Mouse (Mus musculus): Measurements from ENCODE around the gene Dupd1.
"Not testable (repeated sequence)": the region's sequence is repeated elsewhere in the genome, so short reads cannot be mapped to it uniquely, and the experiment has no call there.

The Dupd1 gene

DNA sequence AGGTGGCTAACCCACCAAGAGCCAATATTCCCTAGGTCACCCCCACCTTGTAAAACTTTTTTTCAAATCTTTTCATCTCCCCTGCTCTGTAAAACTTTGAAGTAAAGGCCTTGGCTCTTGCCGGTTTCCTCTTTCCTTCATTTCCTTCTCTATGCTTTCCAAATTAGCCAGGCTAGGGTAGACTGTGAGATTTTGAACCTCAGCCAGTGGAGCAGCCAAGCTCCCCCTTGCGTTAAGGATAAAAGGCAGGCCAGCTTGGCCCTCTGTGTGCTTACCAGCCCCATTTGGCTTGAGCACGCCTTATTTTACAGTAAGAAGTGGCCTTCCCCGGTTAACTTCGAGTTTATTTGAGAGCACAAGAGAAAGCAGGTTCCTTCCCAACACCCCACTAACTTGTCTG, 39.9 kb downstream of the Dupd1 start:
- DNase-seq (ENCODE audit: low spot score) = no peak

DNA sequence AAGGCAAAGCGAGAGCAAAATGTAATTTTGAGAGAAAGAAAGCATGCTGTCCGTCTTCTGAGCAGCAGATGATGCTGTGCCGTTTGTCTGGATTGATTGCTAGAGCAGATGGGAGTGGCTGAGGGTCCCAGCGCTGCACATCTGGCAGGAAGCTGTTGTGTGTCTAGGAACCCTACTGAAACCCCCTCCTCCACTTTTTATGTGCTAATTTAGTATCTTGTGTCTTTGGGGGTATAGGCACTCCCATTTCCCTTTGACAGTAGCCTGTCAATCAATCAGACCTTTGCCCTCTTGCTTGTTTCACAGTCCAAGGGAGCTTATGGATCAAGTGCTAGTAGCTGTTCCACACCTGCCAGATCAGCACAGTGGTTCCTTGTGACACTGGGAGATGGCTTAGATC, 41.3 kb downstream of the Dupd1 start:
- DNase-seq (ENCODE audit: low spot score) = no peak

GRCm38 (mm10) chr14:21670422-21671006, 43.9 kb downstream of the Dupd1 start:
- DNase-seq (ENCODE audit: low spot score) = not testable (repeated sequence)

- peak; percentile 54 for DNase-seq (ENCODE audit: low spot score)
These were observed 44.5 kb downstream of the Dupd1 start for GRCm38 (mm10) chr14:21669633-21670421.

DNA sequence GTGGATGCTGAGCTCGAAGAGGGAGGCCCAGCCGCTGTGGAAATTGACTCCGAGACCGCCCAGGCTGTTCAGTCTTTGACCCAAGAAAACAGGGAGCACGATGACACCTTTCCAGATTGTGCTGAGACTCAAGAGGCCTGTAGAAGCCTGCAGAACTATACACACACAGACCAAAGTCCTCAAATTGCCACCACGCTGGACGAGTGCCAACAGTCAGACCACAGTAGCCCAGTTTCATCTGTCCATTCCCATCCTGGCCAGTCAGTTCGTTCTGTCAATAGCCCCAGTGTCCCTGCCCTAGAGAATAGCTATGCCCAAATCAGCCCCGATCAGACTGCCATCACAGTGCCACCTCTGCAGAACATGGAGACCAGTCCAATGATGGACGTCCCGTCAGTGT, 45.2 kb downstream of the Dupd1 start:
- DNase-seq (ENCODE audit: low spot score) = no peak

- peak; percentile 41 for DNase-seq (ENCODE audit: low spot score)
These were observed 51.8 kb downstream of the Dupd1 start for GRCm38 (mm10) chr14:21662465-21663142.

DNA sequence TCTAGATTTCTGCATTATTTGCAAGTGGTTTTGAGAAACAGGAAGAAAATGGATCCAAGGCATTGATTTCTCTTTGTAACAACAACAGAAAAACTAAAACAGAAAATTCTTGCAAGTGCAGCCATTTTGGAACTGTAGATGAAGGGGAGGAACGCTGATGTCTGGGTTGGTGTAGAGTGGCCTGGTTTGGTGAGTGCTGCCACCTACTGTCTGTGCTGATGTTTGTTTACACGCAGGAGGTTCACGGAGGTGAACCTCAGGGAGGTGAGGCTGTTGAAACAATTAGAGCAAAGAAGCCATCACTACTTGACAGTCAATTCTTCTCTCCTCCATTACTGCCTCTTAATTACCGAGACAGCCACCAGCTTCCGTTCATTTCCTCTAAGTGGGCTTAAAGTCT, 54.7 kb downstream of the Dupd1 start:
- DNase-seq (ENCODE audit: low spot score) = peak; percentile 56

GRCm38 (mm10) chr14:21659155-21659554, 55.2 kb downstream of the Dupd1 start:
- DNase-seq (ENCODE audit: low spot score) = no peak

- DNase-seq (ENCODE audit: low spot score) = no peak
These were observed 60.6 kb downstream of the Dupd1 start for GRCm38 (mm10) chr14:21653813-21654212.

DNA sequence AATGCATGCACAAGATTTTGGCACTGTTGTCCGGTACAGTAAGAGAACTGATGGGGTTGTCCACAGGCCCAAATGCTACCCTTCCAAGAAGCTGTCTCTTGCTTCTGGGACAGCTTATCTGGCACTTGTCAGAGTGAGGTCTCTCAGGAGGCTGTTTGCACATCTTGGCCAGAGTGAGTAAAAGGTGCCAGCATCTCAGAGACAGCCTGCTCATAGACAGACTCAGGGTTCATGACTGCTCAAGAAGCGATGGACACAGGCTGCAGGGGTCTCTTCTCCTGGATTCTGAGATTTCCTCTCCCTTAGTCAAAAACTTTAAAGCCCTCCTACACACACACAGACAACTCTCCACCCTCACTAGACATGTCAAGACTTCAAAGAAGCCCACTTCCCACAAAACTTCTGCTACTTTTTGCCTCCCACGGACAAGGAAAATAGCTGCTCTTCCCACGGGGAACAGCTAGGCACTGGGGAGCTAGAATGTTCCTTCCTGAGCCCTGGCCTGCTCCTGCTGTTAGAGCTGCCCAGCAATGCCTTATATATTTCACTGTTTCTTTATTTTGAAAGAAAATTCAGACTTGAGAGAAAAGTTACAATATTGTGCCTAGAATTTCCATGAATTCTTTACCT, 73.5 kb downstream of the Dupd1 start:
- DNase-seq (ENCODE audit: low spot score) = no peak

DNA sequence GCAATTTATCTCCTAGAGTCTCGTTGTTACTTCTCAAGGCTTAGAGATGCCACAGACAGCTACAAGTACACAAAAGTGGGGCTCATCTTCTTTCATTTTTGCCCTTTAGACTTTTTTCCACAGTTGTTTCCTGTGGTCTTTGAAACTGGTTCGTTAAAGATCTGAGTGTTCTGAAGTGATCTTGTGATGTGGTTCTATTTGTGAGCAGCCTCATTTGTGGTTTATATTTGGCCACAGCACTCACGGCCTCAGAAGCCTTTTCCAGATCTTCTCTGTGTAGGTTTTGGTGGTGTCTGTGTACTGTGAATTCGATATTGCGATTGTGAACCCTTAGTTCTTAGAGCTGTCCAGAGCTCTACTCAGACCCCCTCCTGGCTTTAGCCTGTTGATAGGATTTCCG, 77.8 kb downstream of the Dupd1 start:
- DNase-seq (ENCODE audit: low spot score) = no peak

DNA sequence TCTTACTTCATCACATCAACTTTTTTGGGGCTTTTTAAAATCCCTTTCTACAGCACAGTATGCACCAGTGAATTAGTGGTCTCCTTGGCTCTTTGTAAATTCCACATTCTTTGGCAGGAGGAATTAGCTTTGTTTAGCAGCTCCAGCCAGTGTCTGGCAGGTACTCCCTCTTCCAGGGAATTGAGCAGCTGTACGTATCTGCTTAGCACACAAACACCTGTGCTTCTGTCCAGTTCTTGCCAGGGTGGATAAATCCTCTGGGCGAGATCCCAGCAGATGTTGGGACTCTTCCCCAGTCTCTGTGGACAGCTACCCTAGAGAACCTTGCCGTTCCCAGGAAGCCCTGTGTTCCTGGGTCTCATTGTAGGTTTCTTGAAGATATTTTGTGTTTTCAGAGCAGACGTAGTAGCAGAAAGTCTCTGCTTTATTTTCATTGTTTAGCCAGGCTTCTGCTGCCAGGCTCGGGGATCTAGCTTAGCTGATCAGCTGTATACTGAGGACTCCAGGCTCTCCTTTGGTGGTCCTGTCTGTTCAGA, 82.6 kb downstream of the Dupd1 start:
- no peak for DNase-seq (ENCODE audit: low spot score)

Data from MN1 (cell line).